Mouse (Mus musculus) limb, embryonic 13.5 days (tissue): ENCODE results near the gene Duoxa1. TPM values are rescaled to one million over a fixed set of nuclear protein-coding genes. Genes with fewer than 3 reads are reported as not detected.

Experiments used
- ATAC-seq: fragments of 200-750 bp; cut with Nextera tagmentation; 2 replicates; pipeline ENCODE4 v1.8.0; 2017; ENCODE audit warnings: low read depth, moderate number of reproducible peaks, moderate TSS enrichment; ENCODE audit not compliant: low FRiP score
- H3K27ac ChIP-seq: fragments of 300-500 bp; sonication (generic); 2 replicates; pipeline ENCODE4 v1.5.1; 2015; ENCODE audit warnings: inconsistent platforms, mild to moderate bottlenecking, moderate library complexity
- H3K27me3 ChIP-seq: fragments of 300-500 bp; sonication (generic); 2 replicates; pipeline ENCODE4 v1.6.1; 2015; ENCODE audit warnings: mild to moderate bottlenecking, inconsistent platforms
- H3K36me3 ChIP-seq: fragments of 300-500 bp; sonication (generic); 2 replicates; pipeline ENCODE4 v1.6.1; 2015; ENCODE audit warnings: inconsistent platforms, mild to moderate bottlenecking, moderate library complexity
- H3K4me1 ChIP-seq: fragments of 300-500 bp; sonication (generic); 2 replicates; pipeline ENCODE4 v1.6.1; 2015; ENCODE audit warnings: inconsistent platforms
- H3K4me2 ChIP-seq: fragments of 300-500 bp; sonication (generic); replicated peaks from 2 replicates; pipeline ENCODE4 v1.6.1; 2015; ENCODE audit warnings: inconsistent platforms, mild to moderate bottlenecking, moderate library complexity
- H3K4me3 ChIP-seq: fragments of 300-500 bp; sonication (generic); 2 replicates; pipeline ENCODE4 v1.5.1; 2015; ENCODE audit warnings: moderate library complexity, mild to moderate bottlenecking, inconsistent platforms
- H3K9ac ChIP-seq: fragments of 300-500 bp; sonication (generic); 2 replicates; pipeline ENCODE4 v1.6.1; 2015; ENCODE audit warnings: mild to moderate bottlenecking, inconsistent platforms
- H3K9me3 ChIP-seq: fragments of 300-500 bp; sonication (generic); 2 replicates; pipeline ENCODE4 v1.6.1; 2016; ENCODE audit warnings: inconsistent platforms
- WGBS: fragments of 180-500 bp; shearing (Covaris S2); methylation state at CpG from one replicate; pipeline ENCODE4 v1.1.7; 2015; 5-methylcytosine and 5-hydroxymethylcytosine counted together
- polyA plus RNA-seq: library from polyadenylated mRNA; unstranded; fragments of >200 nt; fragmentation: Nextera tagmentation; extraction: Ambion mirVana; gene quantifications from 2 replicates; pipeline ENCODE4 v1.2.1, GENCODE M21; 2015

Duoxa1 gene
- polyA plus RNA-seq, 1 experiment from 2014 or later, result 3.5 TPM

GRCm38 (mm10) chr2:122278769-122279168 lies 34.8 kb downstream of the Duoxa1 start:
- no peak overlapping the region for H3K4me3 ChIP-seq
- H3K4me1 ChIP-seq, result no peaks in the 10 kb centered on the region
- no peaks in the 10 kb centered on the region for H3K27me3 ChIP-seq
- H3K4me2 ChIP-seq, result no peak overlapping the region
- no peaks in the 10 kb centered on the region for H3K36me3 ChIP-seq
- 86% methylated on average over 3 of the region's 3 CpGs for WGBS
- no peak overlapping the region for H3K27ac ChIP-seq
- peaks cover 4% of the 10 kb centered on the region; the same call in 1 of the 2 replicates for H3K9me3 ChIP-seq
- no peak for ATAC-seq
- no peak overlapping the region for H3K9ac ChIP-seq

- Histone ChIP-seq H3K36me3 (no peaks in the 10 kb centered on the region), H3K27me3 (no peaks in the 10 kb centered on the region)
- WGBS, result 88% methylated on average over 7 of the region's 7 CpGs
These were observed 46.9 kb downstream of the Duoxa1 start for GRCm38 (mm10) chr2:122266407-122267193.

GRCm38 (mm10) chr2:122264690-122265089 lies 48.8 kb downstream of the Duoxa1 start:
- Histone ChIP-seq H3K4me1 (peaks cover 9% of the 10 kb centered on the region), H3K27me3 (no peaks in the 10 kb centered on the region), H3K9me3 (no peaks in the 10 kb centered on the region), H3K27ac (no peak overlapping the region), H3K4me2 (no peak overlapping the region), H3K36me3 (no peaks in the 10 kb centered on the region), H3K4me3 (no peak overlapping the region), H3K9ac (no peak overlapping the region)
- ATAC-seq, result peak; percentile 57; the same call in 1 of the 2 replicates
- WGBS, result 72% methylated on average over 3 of the region's 3 CpGs

More at GRCm38 (mm10) chr2:122266407-122267193, 46.9 kb downstream of the Duoxa1 start:
- H3K4me1 ChIP-seq, result peaks cover 9% of the 10 kb centered on the region
- H3K4me2 ChIP-seq, result no peak overlapping the region
- ATAC-seq, result no peak
- no peak overlapping the region for H3K4me3 ChIP-seq
- no peaks in the 10 kb centered on the region for H3K9me3 ChIP-seq
- no peak overlapping the region for H3K9ac ChIP-seq
- H3K27ac ChIP-seq, result no peak overlapping the region

- WGBS, result 86% methylated on average over 5 of the region's 5 CpGs
- no peaks in the 10 kb centered on the region for H3K9me3 ChIP-seq
- no peak for ATAC-seq
These were observed 52.8 kb downstream of the Duoxa1 start for GRCm38 (mm10) chr2:122260729-122261128.

GRCm38 (mm10) chr2:122255997-122256396 lies 57.5 kb downstream of the Duoxa1 start:
- Histone ChIP-seq H3K27me3 (no peaks in the 10 kb centered on the region), H3K4me2 (no peak overlapping the region), H3K36me3 (0 out of 2 replicates have a peak, but pooled peaks cover 3% of the 10 kb centered on the region), H3K4me3 (no peak overlapping the region), H3K9me3 (no peaks in the 10 kb centered on the region), H3K9ac (no peak overlapping the region), H3K27ac (no peak overlapping the region), H3K4me1 (no peaks in the 10 kb centered on the region)
- 94% methylated on average over 5 of the region's 5 CpGs for WGBS
- ATAC-seq, result no peak

More at GRCm38 (mm10) chr2:122260729-122261128, 52.8 kb downstream of the Duoxa1 start:
- Histone ChIP-seq H3K36me3 (0 out of 2 replicates have a peak, but pooled peaks cover 3% of the 10 kb centered on the region), H3K9ac (no peak overlapping the region), H3K27me3 (no peaks in the 10 kb centered on the region), H3K4me3 (no peak overlapping the region), H3K27ac (no peak overlapping the region), H3K4me1 (peaks cover 9% of the 10 kb centered on the region), H3K4me2 (no peak overlapping the region)

Other genes starting within 250 kb of the Duoxa1 start
- gene Spg11, start 195.3 kb downstream of the Duoxa1 start, polyA plus RNA-seq, result 8.1 and 9.4 TPM in 2 replicates
- 212 and 235 TPM in 2 replicates for gene B2m, start 166.0 kb downstream of the Duoxa1 start, polyA plus RNA-seq
- gene Trim69, start 153.0 kb downstream of the Duoxa1 start, polyA plus RNA-seq, result 0.14 TPM in 1 of 2 replicates, not detected in the other
- 0.08 TPM in 1 of 2 replicates, not detected in the other for gene Patl2, start 127.5 kb downstream of the Duoxa1 start, polyA plus RNA-seq
- not detected in 2 replicates for gene Terb2, start 127.5 kb downstream of the Duoxa1 start, polyA plus RNA-seq
- 22.7 and 22.9 TPM in 2 replicates for gene Sord, start 79.0 kb downstream of the Duoxa1 start, polyA plus RNA-seq
- gene Duox2, start 15.3 kb downstream of the Duoxa1 start, polyA plus RNA-seq, result 0.03 and 0.08 TPM in 2 replicates
- 0.20 and 0.26 TPM in 2 replicates for gene Duoxa2, start 14.8 kb downstream of the Duoxa1 start, polyA plus RNA-seq
- gene Duox1, start 1.9 kb upstream of the Duoxa1 start, polyA plus RNA-seq, result 0.74 and 0.87 TPM in 2 replicates
- gene Shf, start 55.4 kb upstream of the Duoxa1 start, polyA plus RNA-seq, result 4.2 and 6.0 TPM in 2 replicates
- 0.15 and 0.29 TPM in 2 replicates for gene Slc28a2, start 112.7 kb upstream of the Duoxa1 start, polyA plus RNA-seq
- not detected in 2 replicates for gene Gm14085, start 171.2 kb upstream of the Duoxa1 start, polyA plus RNA-seq